Mouse (Mus musculus) 3T3-L1 (cell line): ENCODE results near the gene Rnf157.
A peak's percentile ranks its signal among the peaks of the same experiment; 100 is the strongest.

Experiments used
- DNase-seq: peaks from one replicate; pipeline ENCODE4 v3.0.0-alpha.2; 2015; ENCODE audit warnings: low read depth, low spot score

Rnf157 gene

GRCm38 (mm10) chr11:116412904-116413630 is at the start of gene Rnf157:
Gene Rnf157 (minus strand): TSS chr11:116413032.
- peak; percentile 20 for DNase-seq

GRCm38 (mm10) chr11:116459786-116460185 is 47.0 kb upstream of the Rnf157 start:
- DNase-seq = no peak

GRCm38 (mm10) chr11:116456234-116456633 is 43.4 kb upstream of the Rnf157 start:
- DNase-seq = no peak

GRCm38 (mm10) chr11:116453889-116454288 is 41.1 kb upstream of the Rnf157 start:
- no peak for DNase-seq

GRCm38 (mm10) chr11:116449341-116449740 is 36.5 kb upstream of the Rnf157 start:
- no peak for DNase-seq

- no peak for DNase-seq
Measured at GRCm38 (mm10) chr11:116447822-116448221, 35.0 kb upstream of the Rnf157 start.

GRCm38 (mm10) chr11:116446308-116446887 is 33.6 kb upstream of the Rnf157 start:
- DNase-seq = no peak

GRCm38 (mm10) chr11:116445596-116446307 is 32.9 kb upstream of the Rnf157 start:
- DNase-seq = peak; percentile 96

- DNase-seq = peak; percentile 25
Measured at GRCm38 (mm10) chr11:116443935-116444334, 31.1 kb upstream of the Rnf157 start.

- DNase-seq = no peak
Measured at GRCm38 (mm10) chr11:116443311-116443710, 30.5 kb upstream of the Rnf157 start.

- no peak for DNase-seq
Measured at GRCm38 (mm10) chr11:116442867-116443177, 30.0 kb upstream of the Rnf157 start.

GRCm38 (mm10) chr11:116442129-116442866 is 29.5 kb upstream of the Rnf157 start:
- DNase-seq = no peak

GRCm38 (mm10) chr11:116440408-116441068 is 27.7 kb upstream of the Rnf157 start:
- DNase-seq = no peak

- DNase-seq = no peak
Measured at GRCm38 (mm10) chr11:116439269-116440240, 26.7 kb upstream of the Rnf157 start.

GRCm38 (mm10) chr11:116437541-116437940 is 24.7 kb upstream of the Rnf157 start:
- no peak for DNase-seq

GRCm38 (mm10) chr11:116436725-116437331 is 24.0 kb upstream of the Rnf157 start:
- DNase-seq = no peak

- no peak for DNase-seq
Measured at GRCm38 (mm10) chr11:116435992-116436724, 23.3 kb upstream of the Rnf157 start.

- DNase-seq = peak; percentile 17
Measured at GRCm38 (mm10) chr11:116434967-116435752, 22.3 kb upstream of the Rnf157 start.
